Mouse (Mus musculus) embryonic facial prominence, embryonic 15.5 days (tissue): Measurements from ENCODE around the gene Prune2. TPM values are rescaled to one million over a fixed set of nuclear protein-coding genes. Genes with fewer than 3 reads are reported as not detected.

Experiments used
- ATAC-seq: fragments of 200-750 bp; cut with Nextera tagmentation; 2 replicates; pipeline ENCODE4 v1.8.0; 2017; ENCODE audit warnings: low read depth, moderate TSS enrichment; ENCODE audit not compliant: insufficient number of reproducible peaks, low FRiP score, low TSS enrichment
- H3K27ac ChIP-seq: fragments of 300-500 bp; sonication (generic); replicated peaks from 2 replicates; pipeline ENCODE4 v1.5.1; 2015; ENCODE audit warnings: mild to moderate bottlenecking, inconsistent platforms
- H3K27me3 ChIP-seq: fragments of 300-500 bp; sonication (generic); 2 replicates; pipeline ENCODE4 v1.6.1; 2015; ENCODE audit warnings: inconsistent platforms
- H3K36me3 ChIP-seq: fragments of 300-500 bp; sonication (generic); 2 replicates; pipeline ENCODE4 v1.6.1; 2015; ENCODE audit warnings: mild to moderate bottlenecking, inconsistent platforms
- H3K4me1 ChIP-seq: fragments of 300-500 bp; sonication (generic); 2 replicates; pipeline ENCODE4 v1.6.1; 2015; ENCODE audit warnings: inconsistent platforms
- H3K4me2 ChIP-seq: fragments of 300-500 bp; sonication (generic); replicated peaks from 2 replicates; pipeline ENCODE4 v1.6.1; 2015; ENCODE audit warnings: mild to moderate bottlenecking, inconsistent platforms
- H3K4me3 ChIP-seq: fragments of 300-500 bp; sonication (generic); replicated peaks from 2 replicates; pipeline ENCODE4 v1.5.1; 2015; ENCODE audit warnings: mild to moderate bottlenecking, inconsistent platforms
- H3K9ac ChIP-seq: fragments of 300-500 bp; sonication (generic); 2 replicates; pipeline ENCODE4 v1.6.1; 2015; ENCODE audit warnings: inconsistent platforms
- H3K9me3 ChIP-seq: fragments of 300-500 bp; sonication (generic); replicated peaks from 2 replicates; pipeline ENCODE4 v1.6.1; 2016; ENCODE audit warnings: inconsistent platforms
- WGBS: fragments of 180-500 bp; shearing (Covaris S2); methylation state at CpG from one replicate; pipeline ENCODE4 v1.1.7; 2015; 5-methylcytosine and 5-hydroxymethylcytosine counted together
- polyA plus RNA-seq: library from polyadenylated mRNA; unstranded; fragments of >200 nt; fragmentation: Nextera tagmentation; extraction: Ambion mirVana; gene quantifications from 2 replicates; pipeline ENCODE4 v1.2.1, GENCODE M21; 2015

Prune2 gene
- polyA plus RNA-seq, 1 experiment from 2014 or later = 4.0 TPM

GRCm38 (mm10) chr19:17130544-17130943, 174.6 kb downstream of the Prune2 start:
- no peak for ATAC-seq
- Histone ChIP-seq H3K27ac (no peak overlapping the region), H3K9me3 (no peaks in the 10 kb centered on the region), H3K36me3 (no peaks in the 10 kb centered on the region), H3K4me3 (no peak overlapping the region), H3K4me1 (no peaks in the 10 kb centered on the region), H3K4me2 (no peak overlapping the region), H3K9ac (no peak overlapping the region), H3K27me3 (no peaks in the 10 kb centered on the region)
- WGBS = 73% methylated on average over 3 of the region's 3 CpGs

- H3K9ac ChIP-seq = no peak overlapping the region
- no peak overlapping the region for H3K27ac ChIP-seq
- H3K4me2 ChIP-seq = peak overlapping the region; percentile 49
Observed at GRCm38 (mm10) chr19:17136677-17137460, 181.0 kb downstream of the Prune2 start.

GRCm38 (mm10) chr19:17137656-17138055, 181.7 kb downstream of the Prune2 start:
- no peak overlapping the region for H3K27ac ChIP-seq
- H3K4me2 ChIP-seq = no peak overlapping the region
- H3K4me3 ChIP-seq = no peak overlapping the region
- WGBS = 43% methylated on average over 2 of the region's 2 CpGs
- no peaks in the 10 kb centered on the region for H3K4me1 ChIP-seq
- H3K9me3 ChIP-seq = no peaks in the 10 kb centered on the region
- no peak for ATAC-seq
- no peaks in the 10 kb centered on the region for H3K36me3 ChIP-seq
- no peak overlapping the region for H3K9ac ChIP-seq
- peaks cover 4% of the 10 kb centered on the region for H3K27me3 ChIP-seq

More at GRCm38 (mm10) chr19:17136677-17137460, 181.0 kb downstream of the Prune2 start:
- Histone ChIP-seq H3K27me3 (peaks cover 4% of the 10 kb centered on the region), H3K4me3 (peak overlapping the region; percentile 34), H3K9me3 (no peaks in the 10 kb centered on the region), H3K4me1 (no peaks in the 10 kb centered on the region), H3K36me3 (no peaks in the 10 kb centered on the region)
- 12% methylated on average over 21 of the region's 21 CpGs for WGBS
- 0 out of 2 replicates have a peak, but pooled peaks have one; percentile 67 for ATAC-seq

- no peak overlapping the region for H3K9ac ChIP-seq
- H3K27me3 ChIP-seq = peaks cover 4% of the 10 kb centered on the region
- no peak overlapping the region for H3K4me3 ChIP-seq
- no peaks in the 10 kb centered on the region for H3K36me3 ChIP-seq
- no peaks in the 10 kb centered on the region for H3K9me3 ChIP-seq
- no peak for ATAC-seq
- no peak overlapping the region for H3K27ac ChIP-seq
- no peaks in the 10 kb centered on the region for H3K4me1 ChIP-seq
- WGBS = 18% methylated on average over 10 of the region's 10 CpGs
- H3K4me2 ChIP-seq = no peak overlapping the region
Observed at GRCm38 (mm10) chr19:17138144-17138915, 182.4 kb downstream of the Prune2 start.

GRCm38 (mm10) chr19:17140016-17140914, 184.3 kb downstream of the Prune2 start:
- no peaks in the 10 kb centered on the region for H3K9me3 ChIP-seq
- no peak overlapping the region for H3K9ac ChIP-seq
- no peak for ATAC-seq
- peaks cover 4% of the 10 kb centered on the region for H3K27me3 ChIP-seq
- H3K36me3 ChIP-seq = no peaks in the 10 kb centered on the region
- no peaks in the 10 kb centered on the region for H3K4me1 ChIP-seq
- no peak overlapping the region for H3K4me2 ChIP-seq
- H3K4me3 ChIP-seq = no peak overlapping the region
- WGBS = 81% methylated on average over 12 of the region's 12 CpGs
- H3K27ac ChIP-seq = no peak overlapping the region

- Histone ChIP-seq H3K27ac (no peak overlapping the region), H3K27me3 (no peaks in the 10 kb centered on the region), H3K4me2 (no peak overlapping the region), H3K4me1 (no peaks in the 10 kb centered on the region), H3K36me3 (no peaks in the 10 kb centered on the region), H3K4me3 (no peak overlapping the region), H3K9ac (no peak overlapping the region), H3K9me3 (no peaks in the 10 kb centered on the region)
- no peak for ATAC-seq
- 89% methylated on average over 2 of the region's 2 CpGs for WGBS
Observed at GRCm38 (mm10) chr19:17143245-17143644, 187.3 kb downstream of the Prune2 start.

GRCm38 (mm10) chr19:17144205-17144604, 188.3 kb downstream of the Prune2 start:
- H3K4me2 ChIP-seq = no peak overlapping the region
- no peak overlapping the region for H3K9ac ChIP-seq
- 72% methylated on average over 6 of the region's 6 CpGs for WGBS
- no peaks in the 10 kb centered on the region for H3K4me1 ChIP-seq
- H3K27ac ChIP-seq = no peak overlapping the region
- ATAC-seq = no peak
- no peaks in the 10 kb centered on the region for H3K27me3 ChIP-seq
- no peaks in the 10 kb centered on the region for H3K9me3 ChIP-seq
- no peaks in the 10 kb centered on the region for H3K36me3 ChIP-seq
- no peak overlapping the region for H3K4me3 ChIP-seq

GRCm38 (mm10) chr19:17150064-17150463, 194.1 kb downstream of the Prune2 start:
- Histone ChIP-seq H3K27ac (no peak overlapping the region), H3K36me3 (no peaks in the 10 kb centered on the region), H3K27me3 (no peaks in the 10 kb centered on the region), H3K9me3 (no peaks in the 10 kb centered on the region), H3K4me3 (no peak overlapping the region), H3K4me2 (no peak overlapping the region), H3K9ac (no peak overlapping the region), H3K4me1 (no peaks in the 10 kb centered on the region)
- ATAC-seq = no peak
- 82% methylated on average over 7 of the region's 7 CpGs for WGBS

GRCm38 (mm10) chr19:17151781-17152180, 195.9 kb downstream of the Prune2 start:
- no peak overlapping the region for H3K4me2 ChIP-seq
- WGBS = 82% methylated on average over 6 of the region's 6 CpGs
- H3K9ac ChIP-seq = no peak overlapping the region
- no peaks in the 10 kb centered on the region for H3K9me3 ChIP-seq
- no peaks in the 10 kb centered on the region for H3K27me3 ChIP-seq
- no peaks in the 10 kb centered on the region for H3K4me1 ChIP-seq
- ATAC-seq = no peak
- H3K27ac ChIP-seq = no peak overlapping the region
- H3K4me3 ChIP-seq = no peak overlapping the region
- H3K36me3 ChIP-seq = no peaks in the 10 kb centered on the region

- H3K9ac ChIP-seq = no peak overlapping the region
- H3K4me3 ChIP-seq = no peak overlapping the region
- H3K4me1 ChIP-seq = no peaks in the 10 kb centered on the region
- H3K27me3 ChIP-seq = no peaks in the 10 kb centered on the region
- no peak for ATAC-seq
- no peaks in the 10 kb centered on the region for H3K9me3 ChIP-seq
- no peaks in the 10 kb centered on the region for H3K36me3 ChIP-seq
- no peak overlapping the region for H3K4me2 ChIP-seq
- no peak overlapping the region for H3K27ac ChIP-seq
- 86% methylated on average over 7 of the region's 7 CpGs for WGBS
Observed at GRCm38 (mm10) chr19:17152461-17152860, 196.5 kb downstream of the Prune2 start.
